Mouse (Mus musculus): Measurements from ENCODE around the gene St6gal1. TPM values are rescaled to one million over a fixed set of nuclear protein-coding genes. Genes with fewer than 3 reads are reported as not detected.

Gene St6gal1
- polyA plus RNA-seq, 1 experiment from 2014 or later, result 15.9 TPM

DNA sequence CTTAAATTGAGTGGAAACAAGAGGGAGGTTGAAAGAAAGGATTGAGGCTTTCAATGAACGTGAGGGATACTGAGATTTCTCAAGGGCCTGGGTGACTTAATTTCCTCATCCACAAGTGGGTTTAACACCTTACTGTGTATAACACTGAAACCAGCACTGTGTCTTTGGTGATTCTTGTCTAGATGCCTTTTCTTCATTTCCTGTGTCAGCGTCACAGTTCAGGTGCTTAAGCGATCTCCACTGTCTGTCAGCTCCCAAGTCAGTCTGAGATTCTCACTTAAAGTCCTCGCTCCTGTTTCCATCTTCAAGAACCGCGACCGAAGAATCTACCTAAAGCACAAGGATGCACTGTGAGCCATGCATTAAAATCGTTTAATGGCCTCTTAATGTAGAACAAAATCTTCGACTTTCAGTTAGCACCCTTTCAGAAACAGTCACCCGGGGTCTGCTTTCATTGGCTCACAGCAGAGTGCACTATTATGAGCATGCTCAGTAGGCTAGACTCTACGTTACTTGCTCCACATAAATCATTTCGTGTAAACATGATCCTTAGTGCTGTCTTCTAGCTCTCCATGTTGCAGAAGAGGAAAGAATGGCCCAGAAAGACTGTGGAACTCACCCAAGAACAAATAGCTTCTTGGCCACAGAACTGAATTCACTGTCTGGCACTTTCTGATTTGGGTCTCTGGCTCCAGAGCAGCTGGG, 1.2 kb upstream of the St6gal1 start:
- no peaks in the 10 kb centered on the region for H3K36me3 ChIP-seq
- no peak for ATAC-seq (ENCODE audit: extremely low read depth, insufficient number of reproducible peaks, low FRiP score, low TSS enrichment)
- H3K4me1 ChIP-seq, result peaks cover 44% of the 10 kb centered on the region
- H3K27me3 ChIP-seq (replicated peaks), result peaks cover 26% of the 10 kb centered on the region
- peak overlapping the region; percentile 93 for H3K4me2 ChIP-seq
- H3K9ac ChIP-seq, result 0 out of 2 replicates have a peak overlapping the region, but pooled peaks have one; percentile 94
- peak overlapping the region; percentile 83; the same call in 1 of the 2 replicates for H3K4me3 ChIP-seq
- H3K9me3 ChIP-seq, result 0 out of 2 replicates have a peak, but pooled peaks cover 2% of the 10 kb centered on the region
- peak overlapping the region; percentile 90 for H3K27ac ChIP-seq (replicated peaks)
- WGBS, result 66% methylated on average over 12 of the region's 12 CpGs

- 0 out of 2 replicates have a peak, but pooled peaks cover 2% of the 10 kb centered on the region for H3K9me3 ChIP-seq
- no peak for ATAC-seq (ENCODE audit: extremely low read depth, insufficient number of reproducible peaks, low FRiP score, low TSS enrichment)
- WGBS, result 25% methylated on average over 12 of the region's 12 CpGs
Observed at GRCm38 (mm10) chr16:23223871-23224469, 570 bp upstream of the St6gal1 start.

GRCm38 (mm10) chr16:23225069-23225721, 655 bp downstream of the St6gal1 start:
- Histone ChIP-seq H3K36me3 (no peaks in the 10 kb centered on the region), H3K27me3 (replicated peaks) (peaks cover 32% of the 10 kb centered on the region), H3K27ac (replicated peaks) (peak overlapping the region; percentile 90), H3K9me3 (0 out of 2 replicates have a peak, but pooled peaks cover 2% of the 10 kb centered on the region), H3K4me3 (peak overlapping the region; percentile 83), H3K9ac (peak overlapping the region; percentile 94), H3K4me1 (peaks cover 50% of the 10 kb centered on the region), H3K4me2 (peak overlapping the region; percentile 93)
- under 1% methylated on average over 46 of the region's 46 CpGs for WGBS
- 0 out of 2 replicates have a peak, but pooled peaks have one; percentile 39 for ATAC-seq (ENCODE audit: extremely low read depth, insufficient number of reproducible peaks, low FRiP score, low TSS enrichment)

More at GRCm38 (mm10) chr16:23223871-23224469, 570 bp upstream of the St6gal1 start:
- Histone ChIP-seq H3K4me2 (peak overlapping the region; percentile 93), H3K27ac (replicated peaks) (peak overlapping the region; percentile 90), H3K9ac (peak overlapping the region; percentile 94), H3K36me3 (no peaks in the 10 kb centered on the region), H3K4me3 (peak overlapping the region; percentile 83), H3K27me3 (replicated peaks) (peaks cover 32% of the 10 kb centered on the region), H3K4me1 (peaks cover 42% of the 10 kb centered on the region)

DNA sequence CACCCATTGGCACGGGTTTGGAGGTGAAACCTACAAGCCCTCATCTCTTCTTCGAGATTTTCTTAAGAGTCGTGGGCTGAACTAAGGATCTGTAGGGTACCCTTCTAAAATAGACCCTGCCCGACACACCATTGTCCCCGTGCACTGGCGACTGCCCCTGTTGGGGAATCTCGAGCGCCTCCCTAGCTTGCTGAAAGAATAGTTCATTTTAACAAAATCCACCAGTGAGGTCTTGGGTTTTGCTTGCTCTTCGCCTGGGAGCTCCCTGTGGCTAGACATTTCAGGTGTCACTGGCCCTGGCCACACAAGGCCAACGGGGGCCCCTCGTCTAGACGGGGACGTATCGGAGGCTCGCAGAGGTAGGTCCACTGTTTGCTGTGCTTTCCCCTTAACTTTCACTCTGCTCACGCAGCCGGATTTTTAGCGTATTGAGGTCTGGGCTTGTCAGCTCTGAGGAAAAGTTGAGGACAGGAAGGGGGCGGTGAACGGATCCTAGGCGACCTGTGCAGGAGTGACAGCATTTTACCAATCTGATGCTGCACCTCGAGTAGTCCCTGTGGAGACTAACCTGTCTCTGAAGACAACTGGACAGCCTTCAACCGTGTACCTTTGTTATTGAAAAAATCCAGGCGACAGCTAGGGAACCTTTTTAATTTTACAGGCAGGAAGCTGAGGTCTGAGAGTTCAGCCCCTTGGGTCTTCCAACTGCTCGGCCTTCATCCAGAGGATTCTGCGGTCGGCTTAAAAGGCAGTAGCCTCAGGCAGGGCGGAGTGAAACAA, 1.5 kb downstream of the St6gal1 start:
- Histone ChIP-seq H3K4me1 (peaks cover 59% of the 10 kb centered on the region), H3K9ac (peak overlapping the region; percentile 94), H3K27ac (replicated peaks) (peak overlapping the region; percentile 90), H3K4me3 (peak overlapping the region; percentile 83), H3K36me3 (no peaks in the 10 kb centered on the region), H3K9me3 (no peaks in the 10 kb centered on the region), H3K4me2 (peak overlapping the region; percentile 93), H3K27me3 (replicated peaks) (peaks cover 32% of the 10 kb centered on the region)
- under 1% methylated on average over 28 of the region's 28 CpGs for WGBS
- ATAC-seq (ENCODE audit: extremely low read depth, insufficient number of reproducible peaks, low FRiP score, low TSS enrichment), result no peak

DNA sequence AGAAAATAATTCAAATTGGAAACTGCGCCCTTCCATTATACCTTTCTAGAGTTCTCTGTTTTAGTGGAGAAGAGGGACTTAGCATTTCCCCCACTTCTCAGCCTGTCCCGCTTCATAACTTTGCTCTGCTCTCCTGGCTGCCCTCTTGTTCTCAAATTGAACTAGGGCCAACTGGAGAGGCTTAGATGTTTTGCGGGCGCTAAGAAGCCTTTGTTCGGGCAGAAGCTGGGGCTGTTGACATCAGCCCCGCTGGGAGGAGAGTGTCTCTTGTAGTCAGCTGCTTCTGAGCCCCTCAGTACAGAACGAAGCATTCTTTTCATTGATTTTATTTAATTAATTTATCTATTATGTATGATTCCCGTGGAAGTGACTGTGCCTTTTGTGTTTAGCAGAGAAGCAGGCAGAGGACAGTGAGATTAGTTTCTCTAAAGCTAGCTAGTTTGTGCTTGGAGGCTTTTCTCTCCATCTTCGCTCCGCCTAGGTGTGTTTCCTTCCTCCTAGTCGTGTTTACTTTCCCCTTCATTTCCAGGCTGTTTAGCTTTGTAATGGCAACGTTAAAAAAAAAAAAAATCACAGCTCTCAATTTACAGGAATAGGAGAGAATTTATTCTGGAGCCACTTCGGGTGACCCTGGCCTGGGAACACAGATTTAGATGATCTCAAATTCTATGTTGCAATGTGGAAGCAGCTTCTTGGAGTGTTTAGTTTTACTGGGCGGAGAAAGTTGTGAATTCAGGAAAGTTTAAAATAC, 2.2 kb downstream of the St6gal1 start:
- peak overlapping the region; percentile 93 for H3K4me2 ChIP-seq
- peaks cover 32% of the 10 kb centered on the region for H3K27me3 ChIP-seq (replicated peaks)
- peaks cover 66% of the 10 kb centered on the region for H3K4me1 ChIP-seq
- H3K9ac ChIP-seq, result peak overlapping the region; percentile 94
- H3K4me3 ChIP-seq, result peak overlapping the region; percentile 83
- peak overlapping the region; percentile 90 for H3K27ac ChIP-seq (replicated peaks)
- no peak for ATAC-seq (ENCODE audit: extremely low read depth, insufficient number of reproducible peaks, low FRiP score, low TSS enrichment)
- no peaks in the 10 kb centered on the region for H3K36me3 ChIP-seq
- 20% methylated on average over 14 of the region's 14 CpGs for WGBS
- no peaks in the 10 kb centered on the region for H3K9me3 ChIP-seq

GRCm38 (mm10) chr16:23227851-23228250, 3.3 kb downstream of the St6gal1 start:
- peak overlapping the region; percentile 83; the same call in 1 of the 2 replicates for H3K4me3 ChIP-seq
- no peak for ATAC-seq (ENCODE audit: extremely low read depth, insufficient number of reproducible peaks, low FRiP score, low TSS enrichment)
- peak overlapping the region; percentile 93 for H3K4me2 ChIP-seq
- H3K27me3 ChIP-seq (replicated peaks), result peaks cover 26% of the 10 kb centered on the region
- 43% methylated on average over 6 of the region's 6 CpGs for WGBS
- no peaks in the 10 kb centered on the region for H3K36me3 ChIP-seq
- H3K27ac ChIP-seq (replicated peaks), result no peak overlapping the region
- H3K9me3 ChIP-seq, result no peaks in the 10 kb centered on the region
- no peak overlapping the region; the same call in none of the 2 replicates for H3K9ac ChIP-seq
- peaks cover 76% of the 10 kb centered on the region for H3K4me1 ChIP-seq

DNA sequence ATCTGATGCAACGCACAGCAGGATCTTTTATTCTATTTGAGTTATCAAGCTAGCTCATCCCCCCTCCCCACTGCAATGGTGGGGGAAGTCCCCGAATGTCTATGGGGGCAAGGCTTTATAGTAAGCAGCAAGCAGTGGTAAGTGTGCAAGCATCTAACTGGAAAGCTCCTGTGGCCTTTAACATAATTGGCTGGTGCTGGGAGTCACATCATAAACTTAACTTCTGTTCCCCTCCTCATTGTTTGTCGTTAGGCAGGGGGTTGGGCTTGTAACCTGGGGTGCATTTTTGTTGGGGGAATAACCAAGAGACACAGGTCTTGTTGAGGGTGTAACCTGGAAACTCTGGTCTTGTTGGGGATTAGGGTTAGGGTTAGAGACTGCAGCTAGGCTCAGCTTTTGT, 3.9 kb downstream of the St6gal1 start:
- Histone ChIP-seq H3K36me3 (peaks cover 1% of the 10 kb centered on the region; the same call in 1 of the 2 replicates), H3K27me3 (replicated peaks) (peaks cover 21% of the 10 kb centered on the region), H3K4me3 (no peak overlapping the region), H3K27ac (replicated peaks) (no peak overlapping the region), H3K9me3 (no peaks in the 10 kb centered on the region), H3K4me2 (peak overlapping the region; percentile 93; the same call in 1 of the 2 replicates), H3K9ac (no peak overlapping the region; the same call in 1 of the 2 replicates), H3K4me1 (peaks cover 76% of the 10 kb centered on the region)
- no peak for ATAC-seq (ENCODE audit: extremely low read depth, insufficient number of reproducible peaks, low FRiP score, low TSS enrichment)
- WGBS, result 48% methylated on average over 3 of the region's 3 CpGs

GRCm38 (mm10) chr16:23229945-23230344, 5.4 kb downstream of the St6gal1 start:
- 63% methylated on average over 3 of the region's 3 CpGs for WGBS
- peaks cover 72% of the 10 kb centered on the region for H3K4me1 ChIP-seq
- H3K4me2 ChIP-seq, result no peak overlapping the region
- no peaks in the 10 kb centered on the region for H3K9me3 ChIP-seq
- no peak overlapping the region for H3K4me3 ChIP-seq
- ATAC-seq (ENCODE audit: extremely low read depth, insufficient number of reproducible peaks, low FRiP score, low TSS enrichment), result no peak
- H3K27me3 ChIP-seq (replicated peaks), result peaks cover 23% of the 10 kb centered on the region
- H3K36me3 ChIP-seq, result peaks cover 3% of the 10 kb centered on the region; the same call in 1 of the 2 replicates
- H3K9ac ChIP-seq, result no peak overlapping the region
- H3K27ac ChIP-seq (replicated peaks), result 0 out of 2 replicates have a peak overlapping the region, but pooled peaks have one; percentile 8

GRCm38 (mm10) chr16:23231168-23231567, 6.6 kb downstream of the St6gal1 start:
- ATAC-seq (ENCODE audit: extremely low read depth, insufficient number of reproducible peaks, low FRiP score, low TSS enrichment), result no peak
- 30% methylated on average over 4 of the region's 4 CpGs for WGBS
- no peaks in the 10 kb centered on the region for H3K9me3 ChIP-seq
- H3K27me3 ChIP-seq (replicated peaks), result peaks cover 30% of the 10 kb centered on the region
- peak overlapping the region; percentile 9; the same call in 1 of the 2 replicates for H3K4me2 ChIP-seq
- H3K36me3 ChIP-seq, result peaks cover 3% of the 10 kb centered on the region; the same call in 1 of the 2 replicates
- H3K9ac ChIP-seq, result no peak overlapping the region
- peaks cover 67% of the 10 kb centered on the region for H3K4me1 ChIP-seq
- H3K4me3 ChIP-seq, result no peak overlapping the region
- peak overlapping the region; percentile 62 for H3K27ac ChIP-seq (replicated peaks)

- Histone ChIP-seq H3K27ac (replicated peaks) (0 out of 2 replicates have a peak overlapping the region, but pooled peaks have one; percentile 13), H3K9me3 (no peaks in the 10 kb centered on the region), H3K9ac (0 out of 2 replicates have a peak overlapping the region, but pooled peaks have one; percentile 38), H3K36me3 (peaks cover 3% of the 10 kb centered on the region; the same call in 1 of the 2 replicates), H3K4me1 (peaks cover 65% of the 10 kb centered on the region), H3K4me2 (no peak overlapping the region), H3K4me3 (no peak overlapping the region), H3K27me3 (replicated peaks) (peaks cover 34% of the 10 kb centered on the region)
- WGBS, result 39% methylated on average over 7 of the region's 7 CpGs
- ATAC-seq (ENCODE audit: extremely low read depth, insufficient number of reproducible peaks, low FRiP score, low TSS enrichment), result no peak
Observed at GRCm38 (mm10) chr16:23232691-23233090, 8.2 kb downstream of the St6gal1 start.

All from heart, embryonic 13.5 days (tissue).